Mouse (Mus musculus): Measurements from ENCODE around the gene F2rl3.

DNA sequence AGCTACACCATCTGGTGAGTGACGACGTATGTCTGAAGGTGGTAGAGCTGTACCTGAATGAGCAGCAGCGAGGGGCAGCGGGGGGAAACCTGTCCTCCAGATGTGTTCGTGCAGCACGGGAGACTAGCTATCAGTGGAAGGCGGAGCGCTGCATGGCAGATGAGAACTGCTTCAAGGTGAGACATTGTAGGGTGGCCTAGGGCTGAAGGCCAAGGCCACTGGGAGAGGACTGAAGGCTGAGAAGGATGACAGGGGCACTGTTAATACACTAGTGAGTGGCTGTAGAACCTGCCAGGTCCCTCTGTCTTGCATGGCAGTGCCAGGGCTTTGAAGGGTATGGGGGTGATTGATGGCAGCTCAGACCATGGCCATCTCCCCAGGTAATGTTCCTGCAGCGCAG, 8.5 kb upstream of the F2rl3 start:
- no peak for TF ChIP-seq CHD2 (IDR thresholded peaks at IDR 0.05; ENCODE audit: low read depth, low read length)
- TF ChIP-seq MAFK (IDR thresholded peaks at IDR 0.05; ENCODE audit: insufficient read depth, low read depth, low read length): no peak
- no peak for TF ChIP-seq HCFC1 (IDR thresholded peaks at IDR 0.05; ENCODE audit: borderline replicate concordance, insufficient read depth, low read length)
